ENCODE assay signal across 8 mouse cellular contexts in the genomic region with DNA sequence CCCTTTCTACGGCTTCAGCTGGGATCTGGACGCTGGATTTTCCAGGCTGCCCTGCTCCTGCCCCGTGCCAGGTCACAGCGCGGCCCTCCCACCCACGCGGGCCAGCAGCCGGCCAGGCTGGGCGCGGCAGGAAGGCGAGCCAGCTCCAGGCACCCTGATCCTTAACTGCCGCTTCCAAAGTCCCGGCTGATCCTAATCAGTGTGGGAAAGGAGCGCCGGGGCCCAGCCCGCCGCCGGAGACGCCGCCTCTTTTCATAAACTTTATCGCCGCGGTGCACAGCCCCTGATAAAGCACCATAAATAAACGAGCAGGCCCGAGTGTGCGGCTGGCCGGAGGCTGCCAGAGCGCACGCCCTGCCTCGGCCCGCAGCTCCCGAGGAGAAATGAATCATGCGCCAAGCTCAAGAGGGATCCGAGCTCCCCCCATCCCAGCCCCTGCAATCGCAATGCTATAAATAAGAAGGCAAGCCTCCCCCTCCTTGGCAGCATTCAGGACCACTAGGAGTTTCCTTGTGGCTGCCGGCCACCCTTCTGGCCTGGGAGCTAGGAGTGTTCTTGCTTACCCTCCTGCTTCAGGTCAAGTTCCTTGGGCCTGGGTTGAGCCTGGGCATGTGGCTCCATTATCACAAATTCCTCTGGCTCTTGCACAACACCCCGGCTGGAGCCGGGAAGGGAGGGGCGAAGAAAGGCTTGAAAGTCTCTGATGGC.
A peak's percentile ranks its signal among the peaks of the same experiment; 100 is the strongest.
DNase-seq lines count a peak whose midpoint lies in the region; ATAC-seq and TF ChIP-seq lines count a peak whose summit lies in the region.

No protein-coding gene starts in this region.

- no peak overlapping the region for H3K27ac ChIP-seq in MEL (ENCODE audit: control insufficient read depth, low read depth, low read length)
- peak overlapping the region; percentile 55; the same call in 1 of the 2 replicates for H3K27ac ChIP-seq in forebrain, embryonic 14.5 days (ENCODE audit: low read depth, low read length)
- peak overlapping the region; percentile 55 for H3K27ac ChIP-seq in layer of hippocampus, adult 2 months

- intact Hi-C loops in heart, postnatal 14 days (cut with DNase I): loop anchor here (1.0 to 2.0 kb wide), 3 partner anchors 63 to 241 kb away; no protein-coding TSS in a partner anchor

- H3K27me3 ChIP-seq in MEL (ENCODE audit: control insufficient read depth in 1 of 2, insufficient read depth in 2 of 2, low read length in 2 of 2): peaks cover 0 to 1% of the 10 kb centered on the region in 2 experiments
- no peaks in the 10 kb centered on the region for H3K27me3 ChIP-seq in forebrain, embryonic 14.5 days (replicated peaks; ENCODE audit: control insufficient read depth, insufficient read depth, low read length)

- H3K4me2 ChIP-seq in forebrain, embryonic 14.5 days (ENCODE audit: low read length): peak overlapping the region; percentile 88

- no peak for TF ChIP-seq POLR2A in MEL (IDR thresholded peaks at IDR 0.05; ENCODE audit: control insufficient read depth in 1 of 2, insufficient read depth in 1 of 2, low read depth in 1 of 2, low read length in 2 of 2, poor library complexity in 1 of 2)

- no peak for TF ChIP-seq RAD21 in MEL (IDR thresholded peaks at IDR 0.05; ENCODE audit: low read depth, low read length)

- peak; percentile 45 for DNase-seq in MEL (ENCODE audit: low read depth, low spot score)
- DNase-seq in forebrain, embryonic 14.5 days (ENCODE audit: low spot score): peak; percentile 58
- DNase-seq in heart, postnatal 14 days: peak; percentile 84
- DNase-seq in layer of hippocampus, adult 2 months (ENCODE audit: low spot score in 2 of 2): peak in 1 of 2 experiments; percentile 13
- DNase-seq in lung, postnatal 10 days: peak; percentile 90
- peak; percentile 87 for DNase-seq in retina, postnatal 1 day
- peak; percentile 61 for DNase-seq in urinary bladder, postnatal 25 days (ENCODE audit: low spot score)

- no peaks in the 10 kb centered on the region for H3K36me3 ChIP-seq in MEL (ENCODE audit: control insufficient read depth in 1 of 2, insufficient read depth in 2 of 2, low read length in 2 of 2)
- no peaks in the 10 kb centered on the region for H3K36me3 ChIP-seq in forebrain, embryonic 14.5 days (ENCODE audit: control insufficient read depth, insufficient read depth, low read length)

- TF ChIP-seq EP300 in MEL (IDR thresholded peaks at IDR 0.05; ENCODE audit: low read depth in 1 of 2, low read length in 2 of 2): peak in 1 of 2 experiments; percentile 52; a peak in 2 of 4 replicates

- H3K9me3 ChIP-seq in MEL (replicated peaks; ENCODE audit: insufficient read depth, low read length): no peaks in the 10 kb centered on the region
- H3K9me3 ChIP-seq in forebrain, embryonic 14.5 days (replicated peaks; ENCODE audit: control insufficient read depth, low read length): no peaks in the 10 kb centered on the region

- no peak for TF ChIP-seq CTCF in MEL (IDR thresholded peaks at IDR 0.05 in 2 of 3, conservative IDR thresholded peaks at IDR 0.05 in 1 of 3; ENCODE audit: control insufficient read depth in 1 of 3, insufficient read depth in 1 of 3, low read depth in 2 of 3, low read length in 3 of 3, poor library complexity in 1 of 3, severe bottlenecking in 1 of 3)
- TF ChIP-seq CTCF in layer of hippocampus, adult 2 months (conservative IDR thresholded peaks at IDR 0.05): no peak

- 2% methylated on average over 39 of the region's 39 CpGs for WGBS in forebrain, embryonic 14.5 days

- peak overlapping the region; percentile 23 for H3K9ac ChIP-seq in MEL (ENCODE audit: control insufficient read depth, low read depth, low read length, poor library complexity, severe bottlenecking)
- H3K9ac ChIP-seq in forebrain, embryonic 14.5 days (ENCODE audit: low read length): peak overlapping the region; percentile 61

- no peaks in the 10 kb centered on the region for H3K79me2 ChIP-seq in MEL (ENCODE audit: control insufficient read depth, insufficient read depth, low read length, poor library complexity)

- H3K4me3 ChIP-seq in MEL (ENCODE audit: control insufficient read depth in 1 of 2, insufficient read depth in 1 of 2, low read depth in 2 of 2, low read length in 2 of 2): peak overlapping the region; percentile 25 to 40; a peak in 3 of 4 replicates
- H3K4me3 ChIP-seq in forebrain, embryonic 14.5 days (ENCODE audit: low read depth, low read length): peak overlapping the region; percentile 31
- H3K4me3 ChIP-seq in layer of hippocampus, adult 2 months: peak overlapping the region; percentile 59

- ATAC-seq in cerebellum, adult (ENCODE audit: insufficient number of reproducible peaks, low FRiP score, low TSS enrichment): peak; percentile 69
- peak; percentile 77 for ATAC-seq in forebrain, embryonic 14.5 days

- H3K4me1 ChIP-seq in MEL (ENCODE audit: control insufficient read depth in 1 of 2, insufficient read depth in 2 of 2, low read length in 2 of 2): no peaks in the 10 kb centered on the region
- peaks cover 7% of the 10 kb centered on the region for H3K4me1 ChIP-seq in forebrain, embryonic 14.5 days (ENCODE audit: control insufficient read depth, insufficient read depth, low read length)

TF ChIP-seq in MEL, 35 proteins besides CTCF, POLR2A, EP300 and RAD21:
- TF ChIP-seq TAL1 (IDR thresholded peaks at IDR 0.05; ENCODE audit: low read length) (no peak), TCF12 (IDR thresholded peaks at IDR 0.05; ENCODE audit: low read depth, low read length) (peak; percentile 30; the same call in 1 of the 2 replicates), HCFC1 (IDR thresholded peaks at IDR 0.05; ENCODE audit: low read depth, low read length) (no peak), ETS1 (IDR thresholded peaks at IDR 0.05; ENCODE audit: low read depth, low read length) (0 out of 2 replicates have a peak, but pooled peaks have one; percentile 32), ZKSCAN1 (IDR thresholded peaks at IDR 0.05; ENCODE audit: low read depth, low read length) (no peak), POLR2AphosphoS5 (IDR thresholded peaks at IDR 0.05; ENCODE audit: borderline replicate concordance, low read depth, low read length) (no peak), SIN3A (IDR thresholded peaks at IDR 0.05; ENCODE audit: low read length) (no peak), MAZ (IDR thresholded peaks at IDR 0.05; ENCODE audit: low read depth, low read length) (no peak), RCOR1 (IDR thresholded peaks at IDR 0.05; ENCODE audit: low read depth, low read length) (0 out of 2 replicates have a peak, but pooled peaks have one; percentile 25), UBTF (IDR thresholded peaks at IDR 0.05; ENCODE audit: borderline replicate concordance, insufficient read depth, low read depth, low read length) (no peak), TBP (IDR thresholded peaks at IDR 0.05; ENCODE audit: low read depth, low read length) (no peak), MAFK (IDR thresholded peaks at IDR 0.05; ENCODE audit: borderline replicate concordance, low read depth, low read length) (no peak), CHD1 (IDR thresholded peaks at IDR 0.05; ENCODE audit: low read depth, low read length) (no peak), POLR2AphosphoS2 (IDR thresholded peaks at IDR 0.05; ENCODE audit: low read length) (no peak), MXI1 (IDR thresholded peaks at IDR 0.05; ENCODE audit: low read depth, low read length) (no peak), MAX (IDR thresholded peaks at IDR 0.05; ENCODE audit: low read length) (no peak), GABPA (IDR thresholded peaks at IDR 0.05; ENCODE audit: low read depth, low read length) (no peak), NRF1 (IDR thresholded peaks at IDR 0.05; ENCODE audit: insufficient read depth, low read depth, low read length, poor library complexity, severe bottlenecking) (no peak), MEF2A (IDR thresholded peaks at IDR 0.05; ENCODE audit: extremely low read depth, insufficient replicate concordance, low read depth, low read length, poor library complexity, severe bottlenecking) (peak; percentile 58; the same call in 1 of the 2 replicates), GATA1 (IDR thresholded peaks at IDR 0.05; ENCODE audit: low read depth, low read length) (peak; percentile 50), KAT2A (conservative IDR thresholded peaks at IDR 0.05; ENCODE audit: low read depth, low read length) (no peak), ZNF384 (IDR thresholded peaks at IDR 0.05; ENCODE audit: low read depth, low read length) (no peak)
